17 mouse cellular contexts compared by ENCODE assay signal in the genomic region with DNA sequence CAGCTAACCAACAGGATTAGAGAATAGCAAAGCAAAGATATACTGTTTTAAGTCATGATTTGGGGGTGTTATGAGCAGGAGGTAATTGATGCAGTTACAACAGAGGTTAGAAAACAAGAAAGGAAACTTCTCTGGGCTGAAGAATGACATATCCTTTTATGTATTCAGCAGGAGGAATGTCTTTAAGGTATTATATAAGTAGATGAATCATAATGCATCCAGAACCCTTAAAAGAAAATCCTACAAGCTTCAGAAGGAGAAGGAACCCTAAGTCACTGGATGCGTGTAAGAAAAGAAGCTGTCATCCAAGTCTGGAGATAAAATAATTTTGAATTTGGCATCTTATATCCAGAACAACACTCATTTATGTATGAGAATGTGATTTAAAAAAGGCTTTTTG. TPM values are rescaled to one million over a fixed set of nuclear protein-coding genes. Genes with fewer than 3 reads are reported as not detected.
"Had no signal": no experiment of that assay in that cellular context is flagged by ENCODE, and none has a peak within 500 bp of the region (broad histone marks: within the 10 kb centered on the region; RNA-seq: fewer than 3 reads in every experiment).

No protein-coding gene starts in this region.

- DNase-seq: retina, postnatal 1 day; right cerebral cortex, adult 18-20 months; right cerebral cortex, postnatal 14 days; right cerebral cortex, postnatal 25 days; right cerebral cortex, postnatal 4 days; spleen, adult 18-20 months; thymus, adult 18-20 months; thymus, adult 2 months; thymus, postnatal 14 days; thymus, postnatal 25 days; thymus, postnatal 36 days; thymus, postnatal 4 days had no signal

- H3K27ac ChIP-seq: neural tube, embryonic 13.5 days; neural tube, embryonic 15.5 days; stomach, embryonic 15.5 days; stomach, postnatal 0 days had no signal

- H3K4me3 ChIP-seq: neural tube, embryonic 13.5 days; neural tube, embryonic 15.5 days; stomach, embryonic 15.5 days had no signal

RNA-seq across cellular contexts. Expression of gene Gm45261, which starts 11.1 kb away (rescaled TPM):
- total RNA-seq: neutrophil, adult 5-6 weeks had no signal
